Mouse (Mus musculus): ENCODE data around the gene Gja8. TPM values are rescaled to one million over a fixed set of nuclear protein-coding genes. Genes with fewer than 3 reads are reported as not detected.

Gja8 gene
- total and polyA plus RNA-seq, 3 experiments = 0.04 TPM; not detected in 1

DNA sequence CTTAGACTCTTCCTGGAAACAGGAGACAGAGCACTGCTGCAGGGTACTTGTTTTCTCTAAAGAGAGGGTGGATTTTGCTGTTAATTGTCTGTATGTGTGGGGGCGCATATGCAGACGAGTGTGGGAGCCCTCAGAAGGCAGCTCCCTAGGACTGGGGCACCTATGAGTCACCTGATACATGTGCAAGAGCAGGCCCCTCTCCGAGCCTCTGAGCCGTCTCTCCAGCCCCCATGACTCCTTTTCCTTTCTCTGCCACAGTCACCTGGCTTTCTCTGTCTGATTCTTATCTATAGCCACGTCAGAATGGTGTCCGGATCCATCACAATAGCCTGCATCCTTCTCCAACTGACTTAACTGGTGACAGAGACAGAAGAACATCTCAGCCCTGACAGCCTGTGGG, 44.3 kb downstream of the Gja8 start:
- Histone ChIP-seq H3K4me3 (ENCODE audit: control insufficient read depth in 1 of 2, insufficient read depth in 1 of 2, low read depth in 2 of 2, low read length in 2 of 2) (no peak overlapping the region), H3K27ac (ENCODE audit: control insufficient read depth, low read depth, low read length) (no peak overlapping the region), H3K27me3 (ENCODE audit: control insufficient read depth in 1 of 2, insufficient read depth in 2 of 2, low read length in 2 of 2) (no peaks in the 10 kb centered on the region), H3K9me3 (replicated peaks; ENCODE audit: insufficient read depth, low read length) (no peaks in the 10 kb centered on the region), H3K9ac (ENCODE audit: control insufficient read depth, low read depth, low read length, poor library complexity, severe bottlenecking) (no peak overlapping the region), H3K36me3 (ENCODE audit: control insufficient read depth in 1 of 2, insufficient read depth in 2 of 2, low read length in 2 of 2) (peaks cover 0 to 24% of the 10 kb centered on the region in 2 experiments; a peak in 2 of 4 replicates), H3K79me2 (ENCODE audit: control insufficient read depth, insufficient read depth, low read length, poor library complexity) (no peaks in the 10 kb centered on the region), H3K4me1 (ENCODE audit: control insufficient read depth in 1 of 2, insufficient read depth in 2 of 2, low read length in 2 of 2) (no peaks in the 10 kb centered on the region)
- TF ChIP-seq RCOR1 (IDR thresholded peaks at IDR 0.05; ENCODE audit: low read depth, low read length) (no peak), MYB (IDR thresholded peaks at IDR 0.05; ENCODE audit: low read depth, low read length) (no peak), GABPA (IDR thresholded peaks at IDR 0.05; ENCODE audit: low read depth, low read length) (no peak), MEF2A (IDR thresholded peaks at IDR 0.05; ENCODE audit: extremely low read depth, insufficient replicate concordance, low read depth, low read length, poor library complexity, severe bottlenecking) (no peak), ETS1 (IDR thresholded peaks at IDR 0.05; ENCODE audit: low read depth, low read length) (no peak), CHD1 (IDR thresholded peaks at IDR 0.05; ENCODE audit: low read depth, low read length) (no peak), BHLHE40 (IDR thresholded peaks at IDR 0.05; ENCODE audit: borderline replicate concordance, low read depth, low read length) (no peak), ZKSCAN1 (IDR thresholded peaks at IDR 0.05; ENCODE audit: low read depth, low read length) (no peak), TCF12 (IDR thresholded peaks at IDR 0.05; ENCODE audit: low read depth, low read length) (no peak), ZMIZ1 (IDR thresholded peaks at IDR 0.05; ENCODE audit: low read depth, low read length) (no peak), TAL1 (IDR thresholded peaks at IDR 0.05; ENCODE audit: low read length) (no peak)
- no peak for DNase-seq (ENCODE audit: low read depth, low spot score)

DNA sequence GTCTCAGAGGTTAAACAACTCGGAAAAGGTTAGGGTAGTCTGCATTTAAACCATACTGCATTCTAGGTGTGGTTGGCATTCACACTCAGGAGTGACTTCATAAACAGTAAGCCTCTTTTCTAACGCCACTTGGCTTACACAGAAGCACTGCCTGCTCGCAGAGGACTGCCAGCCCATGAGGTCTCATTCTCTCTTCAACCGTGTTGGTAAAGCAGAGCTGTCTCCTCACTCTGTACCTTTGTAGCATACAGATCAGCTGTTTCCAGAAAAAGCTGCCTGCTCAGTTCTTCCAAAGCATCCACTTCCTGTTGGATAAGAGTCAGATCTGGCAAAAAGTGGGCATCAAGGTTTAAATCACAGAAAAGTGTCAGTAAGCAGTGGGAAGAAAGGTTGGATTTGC, 45.4 kb downstream of the Gja8 start:
- H3K27me3 ChIP-seq (ENCODE audit: control insufficient read depth in 1 of 2, insufficient read depth in 2 of 2, low read length in 2 of 2) = no peaks in the 10 kb centered on the region
- no peaks in the 10 kb centered on the region for H3K4me1 ChIP-seq (ENCODE audit: control insufficient read depth in 1 of 2, insufficient read depth in 2 of 2, low read length in 2 of 2)
- peaks cover 0 to 33% of the 10 kb centered on the region in 2 experiments; a peak in 2 of 4 replicates for H3K36me3 ChIP-seq (ENCODE audit: control insufficient read depth in 1 of 2, insufficient read depth in 2 of 2, low read length in 2 of 2)
- TF ChIP-seq TBP (IDR thresholded peaks at IDR 0.05; ENCODE audit: low read depth, low read length) (no peak), USF1 (IDR thresholded peaks at IDR 0.05; ENCODE audit: low read depth, low read length) (no peak), GATA1 (IDR thresholded peaks at IDR 0.05; ENCODE audit: low read depth, low read length) (no peak)
- no peaks in the 10 kb centered on the region for H3K9me3 ChIP-seq (replicated peaks; ENCODE audit: insufficient read depth, low read length)
- no peak overlapping the region for H3K9ac ChIP-seq (ENCODE audit: control insufficient read depth, low read depth, low read length, poor library complexity, severe bottlenecking)
- DNase-seq (ENCODE audit: low read depth, low spot score) = no peak
- H3K27ac ChIP-seq (ENCODE audit: control insufficient read depth, low read depth, low read length) = no peak overlapping the region
- no peaks in the 10 kb centered on the region for H3K79me2 ChIP-seq (ENCODE audit: control insufficient read depth, insufficient read depth, low read length, poor library complexity)
- H3K4me3 ChIP-seq (ENCODE audit: control insufficient read depth in 1 of 2, insufficient read depth in 1 of 2, low read depth in 2 of 2, low read length in 2 of 2) = no peak overlapping the region

- no peaks in the 10 kb centered on the region for H3K79me2 ChIP-seq (ENCODE audit: control insufficient read depth, insufficient read depth, low read length, poor library complexity)
- TF ChIP-seq GATA1 (IDR thresholded peaks at IDR 0.05; ENCODE audit: low read depth, low read length) = no peak
- no peak overlapping the region for H3K4me3 ChIP-seq (ENCODE audit: control insufficient read depth in 1 of 2, insufficient read depth in 1 of 2, low read depth in 2 of 2, low read length in 2 of 2)
- H3K36me3 ChIP-seq (ENCODE audit: control insufficient read depth in 1 of 2, insufficient read depth in 2 of 2, low read length in 2 of 2) = peaks cover 0 to 37% of the 10 kb centered on the region in 2 experiments; a peak in 2 of 4 replicates
- no peaks in the 10 kb centered on the region for H3K27me3 ChIP-seq (ENCODE audit: control insufficient read depth in 1 of 2, insufficient read depth in 2 of 2, low read length in 2 of 2)
- DNase-seq (ENCODE audit: low read depth, low spot score) = no peak
- H3K27ac ChIP-seq (ENCODE audit: control insufficient read depth, low read depth, low read length) = no peak overlapping the region
- no peaks in the 10 kb centered on the region for H3K9me3 ChIP-seq (replicated peaks; ENCODE audit: insufficient read depth, low read length)
- no peak overlapping the region for H3K9ac ChIP-seq (ENCODE audit: control insufficient read depth, low read depth, low read length, poor library complexity, severe bottlenecking)
- H3K4me1 ChIP-seq (ENCODE audit: control insufficient read depth in 1 of 2, insufficient read depth in 2 of 2, low read length in 2 of 2) = no peaks in the 10 kb centered on the region
These were observed 46.3 kb downstream of the Gja8 start for GRCm38 (mm10) chr3:96879536-96879935.
